Mouse (Mus musculus): ENCODE measurements around the gene Eif4enif1. TPM values are rescaled to one million over a fixed set of nuclear protein-coding genes. Genes with fewer than 3 reads are reported as not detected.
"Not testable (repeated sequence)": the region's sequence is repeated elsewhere in the genome, so short reads cannot be mapped to it uniquely, and the experiment has no call there.

Eif4enif1 gene
- polyA plus RNA-seq, 1 experiment = 52.7 TPM

DNA sequence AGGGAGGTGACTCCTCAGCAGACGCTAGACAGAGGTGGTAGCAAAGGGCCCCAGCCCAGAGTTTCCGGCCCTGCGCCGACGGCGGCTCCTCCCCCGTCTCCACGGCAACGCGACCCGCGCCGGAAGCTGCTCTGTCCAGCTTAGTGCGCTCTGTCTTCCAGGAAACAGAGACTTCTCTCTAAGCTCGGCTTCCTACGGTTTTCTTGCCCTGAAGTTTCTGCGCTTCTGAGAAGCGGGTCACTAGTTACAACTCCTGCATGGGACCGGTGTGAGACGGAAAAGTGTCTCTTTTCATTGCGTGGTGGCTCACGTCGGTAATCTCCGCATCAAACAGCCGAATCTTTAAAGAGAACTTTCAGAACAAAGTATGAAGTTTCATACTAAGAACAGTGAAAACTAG, 8.8 kb upstream of the Eif4enif1 start, which contains the start of gene Sfi1:
Sfi1 (minus strand) TSS at position 101 of the 400 bp plus-strand sequence.
- Histone ChIP-seq H3K4me1 (ENCODE audit: control insufficient read depth, insufficient read depth, low read length) (no peaks in the 10 kb centered on the region), H3K4me3 (replicated peaks; ENCODE audit: control insufficient read depth, low read depth, low read length) (peak within 1 kb of the TSS; percentile 0), H3K27ac (ENCODE audit: control insufficient read depth, insufficient read depth, low read depth, low read length, poor library complexity) (no peak within 1 kb of the TSS)
- TF ChIP-seq POLR2A (IDR thresholded peaks at IDR 0.05; ENCODE audit: borderline replicate concordance, control insufficient read depth, low read depth, low read length) (no peak), CTCF (IDR thresholded peaks at IDR 0.05; ENCODE audit: control insufficient read depth, insufficient read depth, low read length) (no peak)
- 82% methylated on average over 25 of the region's 25 CpGs for WGBS

DNA sequence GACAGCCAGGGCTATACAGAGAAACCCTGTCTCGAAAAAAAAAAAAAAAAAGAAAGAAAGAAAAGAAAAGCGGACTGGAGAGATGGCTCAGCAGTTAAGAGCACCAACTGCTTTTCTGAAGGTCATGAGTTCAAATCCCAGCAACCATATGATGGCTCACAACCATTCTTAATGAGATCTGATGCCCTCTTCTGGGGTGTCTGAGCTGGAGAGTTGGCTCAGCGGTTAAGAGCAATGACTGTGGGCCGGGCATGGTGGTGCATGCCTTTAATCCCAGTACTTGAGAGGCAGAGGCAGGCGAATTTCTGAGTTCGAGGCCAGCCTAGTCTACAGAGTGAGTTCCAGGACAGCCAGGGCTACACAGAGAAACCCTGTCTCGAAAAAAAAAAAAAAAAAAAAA, 1.6 kb upstream of the Eif4enif1 start:
- WGBS = 90% methylated on average over 6 of the region's 7 CpGs

GRCm38 (mm10) chr11:3201326-3202230, 614 bp upstream of the Eif4enif1 start:
- TF ChIP-seq POLR2A (IDR thresholded peaks at IDR 0.05; ENCODE audit: borderline replicate concordance, control insufficient read depth, low read depth, low read length) (no peak), CTCF (IDR thresholded peaks at IDR 0.05; ENCODE audit: control insufficient read depth, insufficient read depth, low read length) (no peak)
- 3% methylated on average over 16 of the region's 16 CpGs for WGBS
- H3K27ac ChIP-seq (ENCODE audit: control insufficient read depth, insufficient read depth, low read depth, low read length, poor library complexity) = peak overlapping the region; percentile 95
- H3K4me1 ChIP-seq (ENCODE audit: control insufficient read depth, insufficient read depth, low read length) = no peaks in the 10 kb centered on the region
- H3K4me3 ChIP-seq (replicated peaks; ENCODE audit: control insufficient read depth, low read depth, low read length) = peak overlapping the region; percentile 86

More for the DNA sequence above, 1.6 kb upstream of the Eif4enif1 start:
- not testable (repeated sequence) for H3K27ac ChIP-seq (ENCODE audit: control insufficient read depth, insufficient read depth, low read depth, low read length, poor library complexity); H3K4me1 ChIP-seq (ENCODE audit: control insufficient read depth, insufficient read depth, low read length); H3K4me3 ChIP-seq (replicated peaks; ENCODE audit: control insufficient read depth, low read depth, low read length)

DNA sequence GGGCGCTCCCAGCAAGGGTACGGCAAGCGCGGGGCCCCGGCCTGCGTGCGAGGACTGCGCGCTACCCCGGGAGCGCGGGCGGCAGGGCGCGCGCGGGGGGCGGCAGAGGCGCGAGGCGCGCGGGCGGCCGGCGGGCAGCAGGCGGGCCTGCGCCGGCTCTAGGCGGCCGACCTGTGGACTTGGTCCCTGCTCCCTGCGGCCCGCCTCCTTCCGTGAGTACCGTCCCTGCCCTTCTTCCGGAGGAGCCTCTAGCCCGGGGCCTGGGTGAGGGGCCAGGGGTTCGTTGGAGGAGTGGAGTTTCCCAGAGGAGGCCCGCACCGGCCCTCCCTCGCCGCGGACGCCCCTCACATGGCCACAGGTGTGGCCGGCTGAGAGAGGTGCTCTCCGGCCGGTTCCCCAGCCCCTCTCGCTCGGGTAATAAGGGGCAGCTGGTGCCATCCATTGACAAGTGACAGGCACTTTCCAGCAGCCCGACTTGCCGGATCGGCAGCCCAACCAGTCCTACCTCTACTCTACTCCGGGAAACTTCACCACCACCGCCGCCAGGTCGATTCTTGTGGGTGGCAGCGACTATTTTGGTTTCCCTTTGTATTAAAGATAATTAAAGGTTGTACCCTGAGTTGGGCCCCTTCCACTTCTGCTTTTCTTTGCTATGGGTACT, 719 bp downstream of the Eif4enif1 start:
- Histone ChIP-seq H3K4me3 (replicated peaks; ENCODE audit: control insufficient read depth, low read depth, low read length) (peak overlapping the region; percentile 79), H3K27ac (ENCODE audit: control insufficient read depth, insufficient read depth, low read depth, low read length, poor library complexity) (peak overlapping the region; percentile 84), H3K4me1 (ENCODE audit: control insufficient read depth, insufficient read depth, low read length) (no peaks in the 10 kb centered on the region)
- TF ChIP-seq POLR2A (IDR thresholded peaks at IDR 0.05; ENCODE audit: borderline replicate concordance, control insufficient read depth, low read depth, low read length) = no peak
- WGBS = 6% methylated on average over 53 of the region's 57 CpGs

DNA sequence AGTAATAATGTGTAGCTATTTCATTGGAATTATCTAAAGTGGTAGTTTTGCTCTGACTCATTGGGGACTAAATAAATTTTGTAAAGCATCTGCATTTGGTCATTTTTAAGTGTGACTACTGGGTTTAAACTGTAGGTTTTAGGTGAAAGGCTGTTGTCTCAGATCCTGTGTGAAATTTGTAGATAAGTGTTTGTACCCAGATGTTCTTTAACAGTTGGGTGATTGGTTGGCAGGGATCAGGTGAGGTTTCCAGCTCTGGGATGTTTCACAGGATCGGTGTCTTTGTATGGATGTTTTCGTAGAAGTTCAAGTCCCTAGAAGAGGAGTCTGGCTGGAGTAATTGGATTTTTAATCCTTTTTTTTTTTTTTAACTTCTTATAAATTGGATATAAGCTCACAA, 1.6 kb downstream of the Eif4enif1 start:
- TF ChIP-seq POLR2A (IDR thresholded peaks at IDR 0.05; ENCODE audit: borderline replicate concordance, control insufficient read depth, low read depth, low read length) (no peak), CTCF (IDR thresholded peaks at IDR 0.05; ENCODE audit: control insufficient read depth, insufficient read depth, low read length) (no peak)
- H3K4me3 ChIP-seq (replicated peaks; ENCODE audit: control insufficient read depth, low read depth, low read length) = no peak overlapping the region
- WGBS = 60% methylated on average over 2 of the region's 2 CpGs
- H3K27ac ChIP-seq (ENCODE audit: control insufficient read depth, insufficient read depth, low read depth, low read length, poor library complexity) = no peak overlapping the region
- H3K4me1 ChIP-seq (ENCODE audit: control insufficient read depth, insufficient read depth, low read length) = no peaks in the 10 kb centered on the region

DNA sequence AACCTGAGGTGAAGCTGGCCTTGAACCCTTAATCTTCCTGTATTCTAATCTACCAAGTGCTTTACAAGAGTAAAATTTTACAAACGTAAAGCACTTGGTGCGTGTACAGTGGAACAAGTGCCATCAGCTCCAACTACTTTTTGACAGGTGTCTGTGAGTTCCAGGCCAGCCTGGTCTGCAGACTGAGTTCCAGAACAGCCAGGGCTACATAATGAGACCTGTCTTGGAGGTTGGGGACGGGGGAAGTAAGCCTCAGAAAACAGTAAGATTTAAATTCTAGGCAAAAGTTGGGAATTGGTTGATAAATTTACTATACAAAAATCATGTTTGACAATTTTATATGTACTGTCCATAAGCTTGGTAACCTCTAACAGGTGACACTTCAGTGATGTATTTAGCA, 3.0 kb downstream of the Eif4enif1 start:
- no peak overlapping the region for H3K27ac ChIP-seq (ENCODE audit: control insufficient read depth, insufficient read depth, low read depth, low read length, poor library complexity)
- H3K4me3 ChIP-seq (replicated peaks; ENCODE audit: control insufficient read depth, low read depth, low read length) = no peak overlapping the region
- 88% methylated on average over 3 of the region's 3 CpGs for WGBS
- no peak for TF ChIP-seq CTCF (IDR thresholded peaks at IDR 0.05; ENCODE audit: control insufficient read depth, insufficient read depth, low read length)
- no peak for TF ChIP-seq POLR2A (IDR thresholded peaks at IDR 0.05; ENCODE audit: borderline replicate concordance, control insufficient read depth, low read depth, low read length)
- H3K4me1 ChIP-seq (ENCODE audit: control insufficient read depth, insufficient read depth, low read length) = no peaks in the 10 kb centered on the region

DNA sequence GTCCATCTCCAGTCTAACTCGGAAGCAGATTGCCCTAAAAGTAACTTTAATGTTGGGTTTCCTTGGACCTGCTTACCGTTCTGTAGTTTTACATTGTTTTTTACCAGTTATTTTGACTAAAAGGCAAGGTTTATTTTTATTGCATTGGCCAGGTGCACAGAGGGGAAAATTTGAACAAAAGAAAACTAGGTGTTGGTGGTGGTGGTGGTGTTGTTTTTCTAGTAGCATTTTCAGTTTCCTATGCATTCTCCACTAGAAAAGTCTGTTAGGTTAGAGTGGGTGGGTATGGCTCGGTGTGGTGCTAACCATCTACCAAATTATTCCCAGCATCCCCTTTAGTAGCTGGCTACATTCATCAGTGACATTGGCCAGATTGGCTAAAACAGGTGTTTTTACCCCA, 4.6 kb downstream of the Eif4enif1 start:
- no peak overlapping the region for H3K4me3 ChIP-seq (replicated peaks; ENCODE audit: control insufficient read depth, low read depth, low read length)
- no peak for TF ChIP-seq POLR2A (IDR thresholded peaks at IDR 0.05; ENCODE audit: borderline replicate concordance, control insufficient read depth, low read depth, low read length)
- no peak for TF ChIP-seq CTCF (IDR thresholded peaks at IDR 0.05; ENCODE audit: control insufficient read depth, insufficient read depth, low read length)
- WGBS = 97% methylated on average over 3 of the region's 3 CpGs
- H3K4me1 ChIP-seq (ENCODE audit: control insufficient read depth, insufficient read depth, low read length) = no peaks in the 10 kb centered on the region
- H3K27ac ChIP-seq (ENCODE audit: control insufficient read depth, insufficient read depth, low read depth, low read length, poor library complexity) = no peak overlapping the region

GRCm38 (mm10) chr11:3212526-3212925, 10.3 kb downstream of the Eif4enif1 start:
- H3K27ac ChIP-seq (ENCODE audit: control insufficient read depth, insufficient read depth, low read depth, low read length, poor library complexity) = no peak overlapping the region
- no peaks in the 10 kb centered on the region for H3K4me1 ChIP-seq (ENCODE audit: control insufficient read depth, insufficient read depth, low read length)
- WGBS = 89% methylated on average over 1 of the region's 1 CpGs
- TF ChIP-seq CTCF (IDR thresholded peaks at IDR 0.05; ENCODE audit: control insufficient read depth, insufficient read depth, low read length) (no peak), POLR2A (IDR thresholded peaks at IDR 0.05; ENCODE audit: borderline replicate concordance, control insufficient read depth, low read depth, low read length) (no peak)
- no peak overlapping the region for H3K4me3 ChIP-seq (replicated peaks; ENCODE audit: control insufficient read depth, low read depth, low read length)
